Mouse (Mus musculus): Measurements from ENCODE around the gene Hist1h3f. TPM values are rescaled to one million over a fixed set of nuclear protein-coding genes. Genes with fewer than 3 reads are reported as not detected.

The Hist1h3f gene
- polyA plus RNA-seq, 1 experiment: 14.5 TPM

Other genes with a start within 250 kb of the Hist1h3f start
- gene Zfp322a, start 174.8 kb upstream of the Hist1h3f start, polyA plus RNA-seq (2012; rRNA removed; ENCODE audit: low replicate concordance): 0.09 and 0.11 TPM in 2 replicates
- gene Abt1, start 120.2 kb upstream of the Hist1h3f start, polyA plus RNA-seq (2012; rRNA removed; ENCODE audit: low replicate concordance): 0.78 and 1.2 TPM in 2 replicates
- gene Btn1a1, start 78.2 kb upstream of the Hist1h3f start, polyA plus RNA-seq (2012; rRNA removed; ENCODE audit: low replicate concordance): 0.04 TPM in 1 of 2 replicates, not detected in the other
- not detected in 2 replicates for gene Btn2a2, start 55.2 kb upstream of the Hist1h3f start, polyA plus RNA-seq (2012; rRNA removed; ENCODE audit: low replicate concordance)
- gene Hist1h4h, start 13.0 kb upstream of the Hist1h3f start, polyA plus RNA-seq (2012; rRNA removed; ENCODE audit: low replicate concordance): 12.7 and 22.9 TPM in 2 replicates
- gene Hist1h2af, start 10.1 kb upstream of the Hist1h3f start, polyA plus RNA-seq (2012; rRNA removed; ENCODE audit: low replicate concordance): 782 and 1,968 TPM in 2 replicates
- 41.4 and 47.8 TPM in 2 replicates for gene Hist1h3g, start 8.6 kb upstream of the Hist1h3f start, polyA plus RNA-seq (2012; rRNA removed; ENCODE audit: low replicate concordance)
- gene Hist1h2bh, start 660 bp upstream of the Hist1h3f start, polyA plus RNA-seq (2012; rRNA removed; ENCODE audit: low replicate concordance): 3.4 and 4.2 TPM in 2 replicates
- 6.2 and 12.0 TPM in 2 replicates for gene Hist1h4f, start 7.6 kb downstream of the Hist1h3f start, polyA plus RNA-seq (2012; rRNA removed; ENCODE audit: low replicate concordance)
- gene Hist1h1d, start 9.2 kb downstream of the Hist1h3f start, polyA plus RNA-seq (2012; rRNA removed; ENCODE audit: low replicate concordance): 0.11 and 0.13 TPM in 2 replicates
- gene Hist1h3e, start 18.3 kb downstream of the Hist1h3f start, polyA plus RNA-seq (2012; rRNA removed; ENCODE audit: low replicate concordance): 34.6 and 43.8 TPM in 2 replicates
- 11.9 and 48.7 TPM in 2 replicates for gene Hist1h2ae, start 27.2 kb downstream of the Hist1h3f start, polyA plus RNA-seq (2012; rRNA removed; ENCODE audit: low replicate concordance)
- gene Hist1h2bg, start 27.3 kb downstream of the Hist1h3f start, polyA plus RNA-seq (2012; rRNA removed; ENCODE audit: low replicate concordance): 29.6 and 41.4 TPM in 2 replicates
- 13.2 and 22.0 TPM in 2 replicates for gene Hist1h2bf, start 30.1 kb downstream of the Hist1h3f start, polyA plus RNA-seq (2012; rRNA removed; ENCODE audit: low replicate concordance)
- gene Hist1h2ad, start 30.3 kb downstream of the Hist1h3f start, polyA plus RNA-seq (2012; rRNA removed; ENCODE audit: low replicate concordance): 3.7 and 15.3 TPM in 2 replicates
- 13.1 and 33.1 TPM in 2 replicates for gene Hist1h3d, start 31.7 kb downstream of the Hist1h3f start, polyA plus RNA-seq (2012; rRNA removed; ENCODE audit: low replicate concordance)
- gene Hist1h4d, start 37.5 kb downstream of the Hist1h3f start, polyA plus RNA-seq (2012; rRNA removed; ENCODE audit: low replicate concordance): 7.5 and 12.3 TPM in 2 replicates
- gene Hist1h2be, start 77.1 kb downstream of the Hist1h3f start, polyA plus RNA-seq (2012; rRNA removed; ENCODE audit: low replicate concordance): 1.4 and 1.6 TPM in 2 replicates
- gene Hist1h1e, start 78.5 kb downstream of the Hist1h3f start, polyA plus RNA-seq (2012; rRNA removed; ENCODE audit: low replicate concordance): 2.3 and 2.7 TPM in 2 replicates
- 1.3 and 5.1 TPM in 2 replicates for gene Hist1h2ac, start 139.9 kb downstream of the Hist1h3f start, polyA plus RNA-seq (2012; rRNA removed; ENCODE audit: low replicate concordance)
- 151 and 487 TPM in 2 replicates for gene Hist1h2bc, start 140.1 kb downstream of the Hist1h3f start, polyA plus RNA-seq (2012; rRNA removed; ENCODE audit: low replicate concordance)
- not detected in 2 replicates for gene Hist1h1t, start 151.8 kb downstream of the Hist1h3f start, polyA plus RNA-seq (2012; rRNA removed; ENCODE audit: low replicate concordance)
- gene Hist1h4c, start 154.4 kb downstream of the Hist1h3f start, polyA plus RNA-seq (2012; rRNA removed; ENCODE audit: low replicate concordance): 4.4 and 18.3 TPM in 2 replicates
- gene Hfe, start 166.8 kb downstream of the Hist1h3f start, polyA plus RNA-seq (2012; rRNA removed; ENCODE audit: low replicate concordance): 5.9 and 6.9 TPM in 2 replicates
- gene Hist1h1c, start 194.8 kb downstream of the Hist1h3f start, polyA plus RNA-seq (2012; rRNA removed; ENCODE audit: low replicate concordance): 19.5 and 49.1 TPM in 2 replicates
- 35.9 and 40.8 TPM in 2 replicates for gene Hist1h3c, start 201.6 kb downstream of the Hist1h3f start, polyA plus RNA-seq (2012; rRNA removed; ENCODE audit: low replicate concordance)
- 18.7 and 20.8 TPM in 2 replicates for gene Hist1h2bb, start 202.7 kb downstream of the Hist1h3f start, polyA plus RNA-seq (2012; rRNA removed; ENCODE audit: low replicate concordance)
- gene Hist1h2ab, start 207.1 kb downstream of the Hist1h3f start, polyA plus RNA-seq (2012; rRNA removed; ENCODE audit: low replicate concordance): 22.8 and 64.3 TPM in 2 replicates
- gene Hist1h3b, start 208.2 kb downstream of the Hist1h3f start, polyA plus RNA-seq (2012; rRNA removed; ENCODE audit: low replicate concordance): 30.7 and 39.7 TPM in 2 replicates
- gene Hist1h4b, start 213.0 kb downstream of the Hist1h3f start, polyA plus RNA-seq (2012; rRNA removed; ENCODE audit: low replicate concordance): 9.6 and 14.6 TPM in 2 replicates
- 6.3 and 13.5 TPM in 2 replicates for gene Hist1h4a, start 217.2 kb downstream of the Hist1h3f start, polyA plus RNA-seq (2012; rRNA removed; ENCODE audit: low replicate concordance)
- 21.3 and 31.3 TPM in 2 replicates for gene Hist1h3a, start 218.3 kb downstream of the Hist1h3f start, polyA plus RNA-seq (2012; rRNA removed; ENCODE audit: low replicate concordance)
- gene Hist1h1a, start 219.6 kb downstream of the Hist1h3f start, polyA plus RNA-seq (2012; rRNA removed; ENCODE audit: low replicate concordance): 0.74 and 1.2 TPM in 2 replicates
- 0.71 and 3.3 TPM in 2 replicates for gene Trim38, start 225.9 kb downstream of the Hist1h3f start, polyA plus RNA-seq (2012; rRNA removed; ENCODE audit: low replicate concordance)